Mouse (Mus musculus) kidney, postnatal 0 days (tissue): ENCODE measurements around the gene Ears2. TPM values are rescaled to one million over a fixed set of nuclear protein-coding genes. Genes with fewer than 3 reads are reported as not detected.

Experiments
- ATAC-seq: fragments of 200-750 bp; cut with Nextera tagmentation; replicated peaks from 2 replicates; pipeline ENCODE4 v1.8.0; 2017; ENCODE audit warnings: low read depth, moderate number of reproducible peaks, moderate TSS enrichment, moderate library complexity; ENCODE audit not compliant: low FRiP score
- DNase-seq: peaks from one replicate; pipeline ENCODE4 v3.0.0-alpha.2; 2016; ENCODE audit warnings: low spot score
- H3K27ac ChIP-seq: fragments of 300-500 bp; sonication (generic); 2 replicates; pipeline ENCODE4 v1.5.1; 2014; ENCODE audit warnings: mild to moderate bottlenecking
- H3K27me3 ChIP-seq: fragments of 300-500 bp; sonication (generic); 2 replicates; pipeline ENCODE4 v1.6.1; 2014; ENCODE audit warnings: low read length, mixed read lengths; ENCODE audit not compliant: insufficient read depth
- H3K36me3 ChIP-seq: fragments of 300-500 bp; sonication (generic); 2 replicates; pipeline ENCODE4 v1.6.1; 2014; ENCODE audit warnings: low read length, mixed read lengths; ENCODE audit not compliant: insufficient read depth
- H3K4me1 ChIP-seq: fragments of 300-500 bp; sonication (generic); replicated peaks from 2 replicates; pipeline ENCODE4 v1.6.1; 2014; ENCODE audit warnings: antibody characterized with exemption, low read length, mixed read lengths; ENCODE audit not compliant: insufficient read depth
- H3K4me2 ChIP-seq: fragments of 300-500 bp; sonication (generic); 2 replicates; pipeline ENCODE4 v1.6.1; 2014; ENCODE audit warnings: mild to moderate bottlenecking, low read length, moderate library complexity, mixed read lengths
- H3K4me3 ChIP-seq: fragments of 300-500 bp; sonication (generic); replicated peaks from 2 replicates; pipeline ENCODE4 v1.5.1; 2014; ENCODE audit warnings: low read depth, low read length
- H3K9ac ChIP-seq: fragments of 300-500 bp; sonication (generic); 2 replicates; pipeline ENCODE4 v1.6.1; 2014; ENCODE audit warnings: low read depth, low read length
- H3K9me3 ChIP-seq: fragments of 300-500 bp; sonication (generic); replicated peaks from 2 replicates; pipeline ENCODE4 v1.6.1; 2016; ENCODE audit warnings: low read length, inconsistent platforms, mixed read lengths
- CTCF ChIP-seq: IDR thresholded peaks from 2 replicates; pipeline ENCODE4 v1.5.1; 2016; ENCODE audit warnings: antibody characterized with exemption, low read depth, mild to moderate bottlenecking, moderate library complexity
- WGBS: fragments of 180-500 bp; shearing (Covaris S2); extraction: QIAGEN DNeasy Blood & Tissue Kit; methylation state at CpG from one replicate; pipeline ENCODE4 v1.1.7; 2014; 5-methylcytosine and 5-hydroxymethylcytosine counted together
- polyA plus RNA-seq: library from polyadenylated mRNA; unstranded; fragments of >200 nt; fragmentation: Nextera tagmentation; extraction: Ambion mirVana; gene quantifications from 2 replicates; pipeline ENCODE4 v1.2.1, GENCODE M21; 2015

Ears2 gene
- polyA plus RNA-seq, 1 experiment from 2014 or later = 14.8 TPM

DNA sequence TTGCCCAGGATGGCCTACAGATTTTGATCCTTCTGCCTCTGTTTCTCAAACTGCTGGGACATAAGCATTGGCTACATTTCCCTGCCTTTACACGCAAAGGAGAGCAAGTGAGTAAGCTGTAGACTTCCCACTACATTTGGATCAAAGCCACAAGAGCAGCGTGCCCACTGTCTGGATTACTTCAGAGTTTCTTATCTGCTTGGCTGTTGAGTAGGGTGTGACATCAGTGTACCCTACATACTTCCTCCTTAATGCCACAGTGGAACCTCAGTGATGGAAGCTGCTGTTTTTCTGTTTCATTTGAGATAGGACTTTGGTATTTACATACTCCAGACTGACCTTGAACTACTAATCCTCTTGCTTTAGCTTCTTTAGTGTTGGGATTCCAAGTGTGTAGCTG lies 20.2 kb downstream of the Ears2 start:
- no peak for ATAC-seq
- WGBS = 87% methylated on average over 2 of the region's 2 CpGs
- H3K4me3 ChIP-seq = no peak overlapping the region

DNA sequence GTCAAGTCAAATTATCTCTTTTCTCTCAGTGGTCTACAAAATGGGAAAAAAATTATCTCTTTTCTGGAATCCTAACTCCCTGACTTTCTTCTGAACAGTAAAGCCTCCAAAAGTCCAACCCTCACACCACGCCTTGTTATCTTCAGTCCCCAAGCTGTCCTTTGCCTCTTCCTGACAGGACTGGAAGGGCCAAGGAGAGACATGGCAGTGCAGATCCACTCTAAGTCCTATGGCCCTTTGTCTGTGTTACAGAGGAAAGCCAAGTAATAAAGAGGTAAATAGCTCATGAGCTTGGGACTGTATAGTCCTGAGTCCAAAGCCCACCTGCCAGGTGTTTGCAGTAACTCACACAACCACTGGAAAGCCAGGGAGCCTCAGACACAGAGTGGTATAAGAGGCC lies 21.4 kb downstream of the Ears2 start:
- no peaks in the 10 kb centered on the region for H3K4me1 ChIP-seq
- H3K9ac ChIP-seq = no peak overlapping the region
- TF ChIP-seq CTCF = no peak
- H3K36me3 ChIP-seq = peaks cover 21% of the 10 kb centered on the region; the same call in 1 of the 2 replicates
- WGBS = 76% methylated on average over 1 of the region's 1 CpGs
- H3K27me3 ChIP-seq = no peaks in the 10 kb centered on the region
- ATAC-seq = no peak
- H3K4me2 ChIP-seq = no peak overlapping the region
- H3K4me3 ChIP-seq = no peak overlapping the region
- DNase-seq = no peak
- H3K27ac ChIP-seq = no peak overlapping the region
- H3K9me3 ChIP-seq = no peaks in the 10 kb centered on the region

More for the DNA sequence above, 20.2 kb downstream of the Ears2 start:
- Histone ChIP-seq H3K27ac (no peak overlapping the region), H3K27me3 (no peaks in the 10 kb centered on the region), H3K4me2 (no peak overlapping the region), H3K9me3 (no peaks in the 10 kb centered on the region), H3K4me1 (no peaks in the 10 kb centered on the region), H3K9ac (no peak overlapping the region), H3K36me3 (peaks cover 19% of the 10 kb centered on the region)
- DNase-seq = no peak
- TF ChIP-seq CTCF = no peak

DNA sequence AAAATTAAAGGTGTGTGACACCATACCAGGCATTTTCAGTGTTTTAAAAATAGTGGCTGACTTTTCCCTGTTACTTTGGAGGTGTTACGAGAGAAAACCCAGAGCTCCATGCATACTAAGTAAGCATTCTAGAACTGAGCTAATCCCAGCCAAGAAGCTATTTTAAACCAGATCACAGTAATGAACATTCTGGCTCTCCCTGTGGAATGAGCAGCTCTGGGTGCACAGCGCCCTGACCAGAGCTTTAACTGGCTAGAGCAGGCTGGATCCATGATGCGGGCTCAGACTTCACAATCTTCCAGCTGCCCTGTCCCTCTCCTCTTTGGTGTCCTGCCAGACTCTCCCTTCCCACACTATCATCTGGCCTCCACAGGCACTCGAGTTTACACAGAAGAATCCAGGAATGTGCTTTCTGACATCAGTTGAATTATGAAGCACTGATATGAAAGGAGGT lies 21.9 kb downstream of the Ears2 start:
- Histone ChIP-seq H3K27ac (no peak overlapping the region), H3K4me2 (no peak overlapping the region), H3K4me3 (no peak overlapping the region), H3K36me3 (peaks cover 21% of the 10 kb centered on the region; the same call in 1 of the 2 replicates), H3K9me3 (no peaks in the 10 kb centered on the region), H3K9ac (no peak overlapping the region), H3K27me3 (no peaks in the 10 kb centered on the region), H3K4me1 (no peaks in the 10 kb centered on the region)
- 71% methylated on average over 4 of the region's 4 CpGs for WGBS
- ATAC-seq = no peak
- DNase-seq = no peak
- TF ChIP-seq CTCF = no peak

DNA sequence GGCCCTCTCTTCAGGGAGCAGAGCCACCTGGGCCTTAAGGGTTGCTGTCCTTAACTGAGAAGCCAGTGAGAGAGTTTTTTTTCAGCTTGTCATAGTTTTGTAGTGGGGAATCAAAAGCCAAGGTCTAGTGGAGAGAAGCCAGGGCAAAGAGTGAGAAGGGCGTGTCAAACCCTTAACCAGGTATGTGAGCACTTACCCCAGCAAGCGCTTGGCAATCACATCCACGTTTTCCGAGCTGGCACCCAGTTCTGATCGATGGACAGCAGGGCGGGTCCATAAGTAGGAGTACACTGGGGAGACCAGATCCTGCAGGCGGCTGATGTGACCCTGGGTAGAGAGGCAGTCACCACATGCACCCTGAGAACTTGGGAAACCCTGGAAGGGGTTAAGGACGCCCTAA lies 23.0 kb downstream of the Ears2 start:
- ATAC-seq (no peak), DNase-seq (no peak)
- Histone ChIP-seq H3K4me2 (no peak overlapping the region), H3K27ac (no peak overlapping the region), H3K36me3 (peaks cover 28% of the 10 kb centered on the region; the same call in 1 of the 2 replicates), H3K4me1 (no peaks in the 10 kb centered on the region), H3K4me3 (no peak overlapping the region), H3K27me3 (no peaks in the 10 kb centered on the region), H3K9me3 (no peaks in the 10 kb centered on the region), H3K9ac (no peak overlapping the region)
- TF ChIP-seq CTCF = no peak
- 88% methylated on average over 8 of the region's 8 CpGs for WGBS

DNA sequence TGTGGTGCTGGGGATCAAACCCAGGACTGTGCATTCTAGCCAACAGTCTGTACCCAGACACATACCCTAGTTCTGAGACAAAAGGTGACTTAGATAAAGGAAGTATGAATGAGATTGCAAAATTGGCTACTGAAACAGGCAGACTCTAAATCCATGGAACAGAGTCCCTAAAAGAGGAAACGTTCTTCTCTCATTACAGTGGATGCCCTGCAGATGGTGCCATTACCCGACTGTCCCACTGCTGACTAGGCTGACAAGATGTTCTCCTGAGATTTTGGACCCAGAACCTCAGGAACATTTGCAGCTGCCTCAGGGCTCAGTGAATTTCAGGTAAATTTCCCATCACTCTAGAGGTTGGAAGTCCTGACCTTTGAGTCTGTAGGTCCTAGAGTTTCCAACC lies 32.7 kb downstream of the Ears2 start:
- H3K27ac ChIP-seq = no peak overlapping the region
- H3K9me3 ChIP-seq = no peaks in the 10 kb centered on the region
- no peak overlapping the region for H3K9ac ChIP-seq
- ATAC-seq = no peak
- H3K4me1 ChIP-seq = no peaks in the 10 kb centered on the region
- H3K36me3 ChIP-seq = peaks cover 8% of the 10 kb centered on the region; the same call in 1 of the 2 replicates
- no peak overlapping the region for H3K4me3 ChIP-seq
- H3K4me2 ChIP-seq = no peak overlapping the region
- TF ChIP-seq CTCF = peak; percentile 59
- peak; percentile 43 for DNase-seq
- H3K27me3 ChIP-seq = no peaks in the 10 kb centered on the region
- WGBS = 29% methylated on average over 2 of the region's 2 CpGs

DNA sequence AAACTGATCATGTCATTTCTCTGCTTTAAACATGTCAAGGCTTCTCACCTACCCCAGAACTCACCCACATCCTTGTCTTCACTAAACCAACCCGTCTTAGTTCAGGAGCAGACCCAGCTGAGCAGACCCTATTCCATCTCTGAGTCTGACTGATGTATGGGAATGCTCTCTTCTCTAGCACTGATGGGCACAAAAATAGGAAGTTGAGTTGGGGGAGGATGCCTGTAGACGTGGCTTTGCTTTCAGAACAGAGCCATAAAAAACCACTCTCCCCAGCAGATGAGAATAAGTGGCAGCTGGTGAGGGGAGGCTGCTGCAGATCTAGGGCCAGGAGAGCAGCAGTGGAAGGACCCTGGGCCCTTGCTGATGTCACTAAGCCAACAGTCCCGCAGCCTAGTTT lies 33.7 kb downstream of the Ears2 start:
- no peak for DNase-seq
- WGBS = 45% methylated on average over 3 of the region's 3 CpGs
- no peaks in the 10 kb centered on the region for H3K27me3 ChIP-seq
- no peak overlapping the region for H3K4me3 ChIP-seq
- H3K27ac ChIP-seq = no peak overlapping the region
- no peaks in the 10 kb centered on the region for H3K4me1 ChIP-seq
- no peak overlapping the region for H3K9ac ChIP-seq
- TF ChIP-seq CTCF = no peak
- peaks cover 4% of the 10 kb centered on the region; the same call in 1 of the 2 replicates for H3K36me3 ChIP-seq
- no peak for ATAC-seq
- no peaks in the 10 kb centered on the region for H3K9me3 ChIP-seq
- H3K4me2 ChIP-seq = no peak overlapping the region

DNA sequence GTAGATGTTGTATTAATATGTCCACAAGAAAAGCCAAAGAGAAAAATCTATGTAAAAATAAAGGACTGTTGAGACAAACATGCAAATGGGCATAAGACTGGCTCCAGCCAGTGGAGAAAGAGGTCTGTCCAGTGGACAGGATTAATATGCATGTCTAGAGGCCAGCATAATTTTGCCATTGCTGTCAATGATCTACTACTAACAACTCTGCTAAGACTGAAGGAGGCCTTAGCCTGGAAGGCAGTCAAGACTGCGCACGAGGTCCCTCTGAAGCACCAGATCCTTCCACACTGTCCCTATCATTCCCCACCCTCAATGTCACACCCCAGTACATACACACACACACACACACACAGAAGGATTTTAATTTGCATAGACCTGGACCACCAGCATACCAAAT lies 44.9 kb downstream of the Ears2 start:
- WGBS = 69% methylated on average over 2 of the region's 2 CpGs
- peak; percentile 81 for ATAC-seq

More for the DNA sequence above, 44.9 kb downstream of the Ears2 start:
- Histone ChIP-seq H3K4me2 (no peak overlapping the region), H3K9ac (no peak overlapping the region), H3K27ac (peak overlapping the region; percentile 20; the same call in 1 of the 2 replicates), H3K4me1 (peaks cover 18% of the 10 kb centered on the region; the same call in 1 of the 2 replicates), H3K36me3 (no peaks in the 10 kb centered on the region), H3K27me3 (no peaks in the 10 kb centered on the region), H3K4me3 (no peak overlapping the region), H3K9me3 (no peaks in the 10 kb centered on the region)
- no peak for TF ChIP-seq CTCF
- DNase-seq = no peak
